Mouse (Mus musculus) embryonic facial prominence, embryonic 11.5 days (tissue): ENCODE measurements around the gene Bcar3. TPM values are rescaled to one million over a fixed set of nuclear protein-coding genes. Genes with fewer than 3 reads are reported as not detected.

Experiments used
- ATAC-seq: fragments of 200-750 bp; cut with Nextera tagmentation; replicated peaks from 2 replicates; pipeline ENCODE4 v1.8.0; 2017; ENCODE audit warnings: low read depth; ENCODE audit not compliant: insufficient number of reproducible peaks, low FRiP score, low TSS enrichment
- DNase-seq: peaks from one replicate; pipeline ENCODE4 v3.0.0-alpha.2; 2015; ENCODE audit warnings: low spot score
- H3K27ac ChIP-seq: fragments of 300-500 bp; sonication (generic); replicated peaks from 2 replicates; pipeline ENCODE4 v1.5.1; 2014; ENCODE audit warnings: mild to moderate bottlenecking, low read depth, low read length, control low read depth
- H3K27me3 ChIP-seq: fragments of 300-500 bp; sonication (generic); 2 replicates; pipeline ENCODE4 v1.6.1; 2014; ENCODE audit warnings: mild to moderate bottlenecking, low read length, moderate library complexity, mixed read lengths; ENCODE audit not compliant: control insufficient read depth, insufficient read depth
- H3K36me3 ChIP-seq: fragments of 300-500 bp; sonication (generic); replicated peaks from 2 replicates; pipeline ENCODE4 v1.6.1; 2014; ENCODE audit warnings: low read depth, mild to moderate bottlenecking, low read length, moderate library complexity, mixed read lengths; ENCODE audit not compliant: control insufficient read depth, insufficient read depth
- H3K4me1 ChIP-seq: fragments of 300-500 bp; sonication (generic); 2 replicates; pipeline ENCODE4 v1.6.1; 2014; ENCODE audit warnings: low read length, mixed read lengths; ENCODE audit not compliant: control insufficient read depth, insufficient read depth
- H3K4me2 ChIP-seq: fragments of 300-500 bp; sonication (generic); 2 replicates; pipeline ENCODE4 v1.6.1; 2014; ENCODE audit warnings: low read depth, mild to moderate bottlenecking, control low read depth, low read length, moderate library complexity
- H3K4me3 ChIP-seq: fragments of 300-500 bp; sonication (generic); 2 replicates; pipeline ENCODE4 v1.5.1; 2014; ENCODE audit warnings: low read depth, low read length, control low read depth
- H3K9ac ChIP-seq: fragments of 300-500 bp; sonication (generic); replicated peaks from 2 replicates; pipeline ENCODE4 v1.6.1; 2014; ENCODE audit warnings: mild to moderate bottlenecking, control low read depth, low read length
- H3K9me3 ChIP-seq: fragments of 300-500 bp; sonication (generic); replicated peaks from 2 replicates; pipeline ENCODE4 v1.6.1; 2016; ENCODE audit warnings: mild to moderate bottlenecking, low read length, inconsistent platforms, mixed read lengths; ENCODE audit not compliant: control insufficient read depth
- WGBS: fragments of 180-500 bp; shearing (Covaris S2); extraction: QIAGEN DNeasy Blood & Tissue Kit; methylation state at CpG from one replicate; pipeline ENCODE4 v1.1.7; 2014; 5-methylcytosine and 5-hydroxymethylcytosine counted together
- polyA plus RNA-seq: library from polyadenylated mRNA; unstranded; fragments of >200 nt; fragmentation: Nextera tagmentation; extraction: Ambion mirVana; gene quantifications from 2 replicates; pipeline ENCODE4 v1.2.1, GENCODE M21; 2014

Bcar3 gene
- polyA plus RNA-seq, 1 experiment from 2014 or later, result 8.4 TPM

- Histone ChIP-seq H3K9me3 (no peaks in the 10 kb centered on the region), H3K4me1 (no peaks in the 10 kb centered on the region; the same call in 1 of the 2 replicates), H3K9ac (no peak overlapping the region), H3K4me3 (no peak overlapping the region), H3K27ac (no peak overlapping the region), H3K36me3 (no peaks in the 10 kb centered on the region), H3K4me2 (no peak overlapping the region), H3K27me3 (no peaks in the 10 kb centered on the region)
- ATAC-seq, result no peak
- 21% methylated on average over 2 of the region's 2 CpGs for WGBS
- no peak for DNase-seq
Observed at GRCm38 (mm10) chr3:122362719-122363118, 68.8 kb downstream of the Bcar3 start.

DNA sequence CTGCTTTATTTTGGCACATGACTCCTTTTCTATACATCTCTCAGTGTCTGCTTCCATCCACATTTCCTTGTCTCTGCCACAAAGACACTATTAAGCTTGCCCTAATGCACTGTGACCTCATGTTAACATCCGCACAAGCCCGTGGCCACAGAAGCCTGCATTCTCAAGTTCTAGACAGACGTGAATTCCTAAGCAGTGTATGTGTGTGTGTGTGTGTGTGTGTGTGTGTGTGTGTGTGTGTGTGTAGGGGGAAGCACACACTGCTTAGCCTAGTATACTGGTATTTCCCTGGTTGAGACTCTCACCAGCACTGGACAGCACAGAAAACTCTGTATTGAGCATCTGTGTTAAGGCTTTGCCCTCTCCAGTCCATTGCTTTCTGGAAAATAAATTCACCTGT is 70.6 kb downstream of the Bcar3 start:
- no peak overlapping the region for H3K27ac ChIP-seq
- no peaks in the 10 kb centered on the region; the same call in 1 of the 2 replicates for H3K4me1 ChIP-seq
- WGBS, result 6% methylated on average over 3 of the region's 3 CpGs
- H3K36me3 ChIP-seq, result no peaks in the 10 kb centered on the region
- H3K4me3 ChIP-seq, result no peak overlapping the region
- no peak overlapping the region for H3K9ac ChIP-seq
- peak; percentile 27 for DNase-seq
- H3K4me2 ChIP-seq, result no peak overlapping the region
- no peaks in the 10 kb centered on the region for H3K27me3 ChIP-seq
- H3K9me3 ChIP-seq, result no peaks in the 10 kb centered on the region
- no peak for ATAC-seq

DNA sequence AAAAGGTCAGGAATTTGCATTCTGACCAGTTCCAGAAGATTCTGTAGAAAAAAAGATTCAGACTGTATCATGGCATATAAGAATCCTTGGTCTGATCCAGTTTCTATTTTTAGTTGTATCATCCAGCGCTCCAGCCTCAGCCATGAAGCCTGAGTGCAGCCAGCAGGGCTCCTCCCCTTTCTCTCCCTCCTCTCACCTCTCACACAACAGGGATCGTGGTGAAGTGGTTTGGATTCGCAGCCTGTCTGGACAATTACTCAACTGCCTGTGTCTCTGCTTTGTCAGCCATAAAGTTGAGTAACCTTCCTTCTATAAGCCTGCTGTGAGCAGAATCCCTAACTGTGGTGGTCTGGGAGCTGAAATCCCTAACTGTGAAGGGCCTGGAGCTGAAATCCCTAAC is 71.4 kb downstream of the Bcar3 start:
- ATAC-seq, result 0 out of 2 replicates have a peak, but pooled peaks have one; percentile 52

DNA sequence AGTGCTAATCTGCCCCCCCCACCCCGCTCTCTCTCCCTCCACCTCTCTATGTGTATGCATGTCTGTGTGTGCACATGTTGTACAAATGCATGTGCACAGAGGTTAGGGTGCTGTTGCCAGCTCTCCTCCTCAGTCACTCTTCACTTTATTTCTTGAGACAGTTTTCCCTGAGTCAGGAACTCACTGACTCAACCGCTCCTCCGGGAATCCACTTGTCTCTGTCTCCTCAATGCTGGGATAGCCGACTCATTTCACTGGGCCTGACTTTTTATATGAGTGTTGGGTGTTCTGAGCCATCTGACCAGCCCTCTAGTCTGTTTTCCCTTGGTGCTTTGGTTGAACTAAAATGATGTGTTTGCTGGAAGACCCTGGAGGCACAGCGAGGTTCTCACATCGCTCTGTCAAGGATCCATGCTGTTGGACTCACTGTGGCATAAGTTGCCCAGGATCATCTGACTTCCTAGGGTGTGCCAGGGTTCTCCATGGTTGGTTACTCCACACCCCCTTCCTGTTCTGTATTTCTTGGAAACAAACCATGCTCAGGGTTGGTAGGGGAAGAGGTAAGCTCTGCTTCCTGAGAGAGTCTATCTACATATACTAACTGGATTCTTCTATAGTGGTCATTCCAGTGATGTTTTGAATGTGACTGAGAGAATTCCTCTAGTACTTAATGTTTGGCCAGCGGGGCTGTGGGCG is 77.9 kb downstream of the Bcar3 start:
- Histone ChIP-seq H3K4me3 (no peak overlapping the region), H3K4me2 (no peak overlapping the region), H3K27ac (no peak overlapping the region), H3K9ac (no peak overlapping the region), H3K36me3 (no peaks in the 10 kb centered on the region), H3K4me1 (peaks cover 2% of the 10 kb centered on the region; the same call in 1 of the 2 replicates), H3K9me3 (no peaks in the 10 kb centered on the region), H3K27me3 (no peaks in the 10 kb centered on the region)
- no peak for DNase-seq
- ATAC-seq, result no peak
- 86% methylated on average over 8 of the region's 8 CpGs for WGBS

More for the DNA sequence above, 71.4 kb downstream of the Bcar3 start:
- H3K4me3 ChIP-seq, result no peak overlapping the region
- H3K4me2 ChIP-seq, result no peak overlapping the region
- WGBS, result 14% methylated on average over 3 of the region's 3 CpGs
- no peak overlapping the region for H3K9ac ChIP-seq
- H3K9me3 ChIP-seq, result no peaks in the 10 kb centered on the region
- no peaks in the 10 kb centered on the region for H3K27me3 ChIP-seq
- DNase-seq, result peak; percentile 18
- no peak overlapping the region for H3K27ac ChIP-seq
- H3K4me1 ChIP-seq, result no peaks in the 10 kb centered on the region
- H3K36me3 ChIP-seq, result no peaks in the 10 kb centered on the region

- Histone ChIP-seq H3K9me3 (no peaks in the 10 kb centered on the region), H3K9ac (no peak overlapping the region), H3K4me2 (no peak overlapping the region), H3K27me3 (no peaks in the 10 kb centered on the region), H3K4me3 (no peak overlapping the region), H3K36me3 (no peaks in the 10 kb centered on the region), H3K4me1 (peaks cover 2% of the 10 kb centered on the region; the same call in 1 of the 2 replicates), H3K27ac (no peak overlapping the region)
- WGBS, result 86% methylated on average over 4 of the region's 4 CpGs
- DNase-seq, result no peak
- ATAC-seq, result no peak
Observed at GRCm38 (mm10) chr3:122372617-122373016, 78.7 kb downstream of the Bcar3 start.

DNA sequence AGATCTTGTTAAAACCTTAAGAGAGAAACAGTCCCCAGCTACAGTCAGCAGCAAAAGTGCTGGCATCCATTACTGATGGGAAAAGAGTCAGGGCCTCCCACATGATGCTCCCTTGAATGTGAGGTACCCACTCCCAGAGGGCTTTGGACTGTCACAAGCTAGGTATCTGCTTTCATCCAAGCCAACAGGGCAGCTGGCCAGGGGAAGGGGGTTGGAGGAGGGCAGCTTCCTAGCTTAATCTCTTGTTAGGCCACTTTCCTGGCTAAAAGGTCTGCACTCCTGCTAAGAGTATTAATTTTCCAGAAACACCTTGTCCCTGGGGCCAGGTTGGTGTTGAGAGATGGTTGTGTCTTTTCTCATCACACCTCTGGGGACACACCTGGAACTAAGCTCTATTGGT is 82.1 kb downstream of the Bcar3 start:
- H3K27ac ChIP-seq, result no peak overlapping the region
- DNase-seq, result peak; percentile 12
- H3K36me3 ChIP-seq, result no peaks in the 10 kb centered on the region
- ATAC-seq, result peak; percentile 50; the same call in 1 of the 2 replicates
- H3K9ac ChIP-seq, result no peak overlapping the region
- no peaks in the 10 kb centered on the region for H3K9me3 ChIP-seq
- H3K4me2 ChIP-seq, result no peak overlapping the region
- no peak overlapping the region for H3K4me3 ChIP-seq
- peaks cover 2% of the 10 kb centered on the region; the same call in 1 of the 2 replicates for H3K4me1 ChIP-seq
- no peaks in the 10 kb centered on the region for H3K27me3 ChIP-seq

DNA sequence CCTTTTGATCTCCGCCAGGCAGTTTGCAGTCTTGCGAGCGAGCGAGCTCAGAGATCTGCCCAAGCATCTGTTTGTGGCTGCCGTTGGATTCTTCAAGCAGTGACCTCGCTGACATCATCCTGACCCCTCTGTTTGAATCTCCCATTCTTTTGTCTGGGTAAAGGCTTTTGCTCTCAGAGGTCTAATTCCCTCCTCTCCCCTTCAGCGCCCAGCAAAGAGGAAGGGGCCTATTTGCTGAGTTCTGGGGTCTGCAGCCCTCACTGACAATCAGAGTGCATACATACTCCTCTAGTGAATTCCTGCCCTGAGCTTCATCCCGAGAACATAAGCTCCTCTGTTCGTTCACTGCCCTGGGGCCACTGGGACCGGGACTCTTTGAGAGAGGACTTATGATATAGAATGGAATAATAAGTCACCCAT is 82.5 kb downstream of the Bcar3 start:
- ATAC-seq, result 0 out of 2 replicates have a peak, but pooled peaks have one; percentile 7
- H3K27ac ChIP-seq, result no peak overlapping the region
- 0 out of 2 replicates have a peak overlapping the region, but pooled peaks have one; percentile 5 for H3K9ac ChIP-seq

DNA sequence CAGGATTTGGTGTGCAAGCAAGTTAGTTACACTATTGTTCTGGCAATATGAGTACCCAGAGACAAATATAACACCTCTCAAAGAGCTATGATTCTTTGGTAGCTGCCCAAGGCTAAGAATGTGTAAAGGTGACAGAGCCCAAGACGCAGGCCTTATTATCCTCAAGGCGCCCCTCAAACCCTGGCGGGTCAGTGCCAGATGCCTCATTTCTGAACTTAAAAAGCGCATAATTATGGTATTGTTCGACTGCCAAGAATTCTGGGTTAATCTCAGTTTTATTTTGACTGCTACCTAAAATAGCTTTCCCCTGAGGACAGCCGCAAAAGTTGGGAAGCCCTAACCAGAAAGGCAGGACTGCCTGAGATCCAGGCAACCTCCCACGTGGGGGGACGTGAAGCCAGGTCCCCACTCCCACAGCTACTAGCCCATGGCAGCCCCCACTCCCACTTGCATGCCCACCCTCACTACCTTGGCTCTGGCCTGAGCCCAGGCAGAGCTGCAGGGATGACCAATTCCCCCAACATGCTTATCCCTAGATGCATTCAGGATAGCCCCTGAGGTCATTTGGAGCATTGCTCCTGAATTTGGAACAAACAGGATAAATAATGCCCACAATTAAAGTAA is 83.0 kb downstream of the Bcar3 start:
- Histone ChIP-seq H3K4me2 (no peak overlapping the region), H3K9ac (no peak overlapping the region), H3K9me3 (no peaks in the 10 kb centered on the region), H3K27me3 (no peaks in the 10 kb centered on the region), H3K27ac (no peak overlapping the region), H3K4me1 (peaks cover 2% of the 10 kb centered on the region; the same call in 1 of the 2 replicates), H3K4me3 (no peak overlapping the region), H3K36me3 (no peaks in the 10 kb centered on the region)
- WGBS, result 42% methylated on average over 8 of the region's 8 CpGs
- no peak for DNase-seq
- no peak for ATAC-seq

More for the DNA sequence above, 82.5 kb downstream of the Bcar3 start:
- Histone ChIP-seq H3K4me1 (peaks cover 2% of the 10 kb centered on the region; the same call in 1 of the 2 replicates), H3K27me3 (no peaks in the 10 kb centered on the region), H3K9me3 (no peaks in the 10 kb centered on the region), H3K4me3 (no peak overlapping the region), H3K4me2 (no peak overlapping the region), H3K36me3 (no peaks in the 10 kb centered on the region)
- WGBS, result 7% methylated on average over 9 of the region's 10 CpGs
- peak; percentile 68 for DNase-seq
